Mouse (Mus musculus) neural tube, embryonic 12.5 days (tissue): ENCODE measurements around the gene Hip1. TPM values are rescaled to one million over a fixed set of nuclear protein-coding genes. Genes with fewer than 3 reads are reported as not detected.
A peak's percentile ranks its signal among the peaks of the same experiment; 100 is the strongest.
"Not testable (repeated sequence)": the region's sequence is repeated elsewhere in the genome, so short reads cannot be mapped to it uniquely, and the experiment has no call there.

Source experiments
- ATAC-seq: fragments of 200-750 bp; cut with Nextera tagmentation; 2 replicates; pipeline ENCODE4 v1.8.0; 2017; ENCODE audit warnings: low read depth, mild to moderate bottlenecking, moderate TSS enrichment, moderate library complexity; ENCODE audit not compliant: low FRiP score
- H3K27ac ChIP-seq: fragments of 300-500 bp; sonication (generic); 2 replicates; pipeline ENCODE4 v1.5.1; 2016
- H3K27me3 ChIP-seq: fragments of 300-500 bp; sonication (generic); replicated peaks from 2 replicates; pipeline ENCODE4 v1.6.1; 2016; ENCODE audit warnings: mild to moderate bottlenecking
- H3K36me3 ChIP-seq: fragments of 300-500 bp; sonication (generic); 2 replicates; pipeline ENCODE4 v1.6.1; 2016; ENCODE audit warnings: mild to moderate bottlenecking
- H3K4me1 ChIP-seq: fragments of 300-500 bp; sonication (generic); 2 replicates; pipeline ENCODE4 v1.6.1; 2016
- H3K4me2 ChIP-seq: fragments of 300-500 bp; sonication (generic); replicated peaks from 2 replicates; pipeline ENCODE4 v1.6.1; 2016; ENCODE audit warnings: mild to moderate bottlenecking
- H3K4me3 ChIP-seq: fragments of 300-500 bp; sonication (generic); 2 replicates; pipeline ENCODE4 v1.5.1; 2016
- H3K9ac ChIP-seq: fragments of 300-500 bp; sonication (generic); 2 replicates; pipeline ENCODE4 v1.6.1; 2016; ENCODE audit warnings: mild to moderate bottlenecking
- H3K9me3 ChIP-seq: fragments of 300-500 bp; sonication (generic); 2 replicates; pipeline ENCODE4 v1.6.1; 2016; ENCODE audit warnings: mild to moderate bottlenecking
- WGBS: fragments of 180-500 bp; shearing (Covaris S2); methylation state at CpG from one replicate; pipeline ENCODE4 v1.1.7; 2016; 5-methylcytosine and 5-hydroxymethylcytosine counted together
- polyA plus RNA-seq: library from polyadenylated mRNA; unstranded; fragments of >200 nt; fragmentation: Nextera tagmentation; extraction: Ambion mirVana; gene quantifications from 2 replicates; pipeline ENCODE4 v1.2.1, GENCODE M21; 2016

Gene Hip1
- polyA plus RNA-seq, 1 experiment from 2014 or later, result 60.0 TPM

DNA sequence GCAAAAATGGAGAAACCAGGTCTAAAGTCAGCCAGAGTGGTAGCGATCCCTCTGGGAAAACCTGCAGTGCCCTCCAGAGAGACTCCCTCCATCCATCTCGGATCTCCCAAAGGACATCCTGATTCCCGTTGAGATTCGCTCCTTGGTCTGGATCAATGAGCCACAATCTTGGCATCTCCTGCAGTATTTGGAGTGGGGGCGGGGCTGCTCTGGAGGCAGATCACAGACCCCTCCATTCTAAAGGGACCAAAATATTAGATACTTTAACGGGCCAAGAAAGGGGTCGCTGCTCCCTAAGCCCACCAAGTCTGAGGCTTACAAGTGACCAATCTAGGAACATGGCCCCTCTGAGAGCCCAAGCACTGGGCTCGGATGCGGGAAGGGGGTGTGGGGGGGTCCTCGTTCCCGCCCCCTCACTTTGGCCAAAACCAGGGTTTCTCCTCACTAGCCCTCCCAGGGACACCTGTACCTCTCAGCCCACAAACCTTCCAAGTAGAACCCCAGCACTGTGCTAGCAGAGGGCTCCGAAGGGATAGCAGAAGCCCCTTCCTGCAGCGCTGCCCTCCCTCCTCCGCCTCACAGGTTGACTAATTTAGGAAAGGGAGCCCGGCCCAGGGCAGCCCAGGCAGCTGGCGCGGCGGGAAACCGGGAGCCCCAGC lies 56.6 kb downstream of the Hip1 start:
- H3K36me3 ChIP-seq, result peaks cover 2% of the 10 kb centered on the region; the same call in 1 of the 2 replicates
- peaks cover 39% of the 10 kb centered on the region for H3K4me1 ChIP-seq
- no peaks in the 10 kb centered on the region for H3K27me3 ChIP-seq
- peak overlapping the region; percentile 86 for H3K27ac ChIP-seq
- peak overlapping the region; percentile 68 for H3K4me3 ChIP-seq
- peak overlapping the region; percentile 83 for H3K4me2 ChIP-seq
- peaks cover 4% of the 10 kb centered on the region; the same call in 1 of the 2 replicates for H3K9me3 ChIP-seq
- WGBS, result 1% methylated on average over 19 of the region's 19 CpGs
- ATAC-seq, result peak; percentile 46
- peak overlapping the region; percentile 70 for H3K9ac ChIP-seq

DNA sequence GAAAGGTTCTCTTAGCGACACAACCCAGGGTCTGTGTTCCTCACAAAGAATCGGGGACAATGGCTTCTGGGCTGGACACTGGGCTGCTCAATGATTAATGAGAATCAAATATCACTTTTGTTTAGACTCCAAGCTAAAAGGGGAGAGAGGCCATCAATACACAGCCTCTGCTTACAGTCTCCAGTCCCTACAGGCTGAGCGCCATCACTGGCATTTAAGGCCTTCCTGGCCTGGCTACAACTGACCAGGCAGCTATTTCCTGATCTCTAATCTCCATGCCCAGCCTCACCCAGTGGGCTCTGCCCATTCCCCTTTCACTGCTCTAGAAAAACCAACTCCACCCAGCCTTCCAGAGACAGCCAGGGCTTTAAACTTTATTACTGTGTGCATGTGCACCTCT lies 59.6 kb downstream of the Hip1 start:
- Histone ChIP-seq H3K4me3 (no peak overlapping the region), H3K4me1 (peaks cover 39% of the 10 kb centered on the region), H3K27ac (no peak overlapping the region), H3K27me3 (no peaks in the 10 kb centered on the region), H3K36me3 (peaks cover 20% of the 10 kb centered on the region), H3K9ac (no peak overlapping the region), H3K4me2 (no peak overlapping the region), H3K9me3 (peaks cover 4% of the 10 kb centered on the region; the same call in 1 of the 2 replicates)
- no peak for ATAC-seq
- 76% methylated on average over 3 of the region's 3 CpGs for WGBS

GRCm38 (mm10) chr5:135483865-135484264 lies 61.1 kb downstream of the Hip1 start:
- ATAC-seq, H3K4me2 ChIP-seq, H3K9ac ChIP-seq, H3K9me3 ChIP-seq, H3K4me3 ChIP-seq, H3K27ac ChIP-seq, H3K27me3 ChIP-seq: not testable (repeated sequence)
- WGBS, result 88% methylated on average over 6 of the region's 6 CpGs
- Histone ChIP-seq H3K4me1 (peaks cover 32% of the 10 kb centered on the region), H3K36me3 (peaks cover 20% of the 10 kb centered on the region)

GRCm38 (mm10) chr5:135478877-135479600 lies 65.9 kb downstream of the Hip1 start:
- Histone ChIP-seq H3K4me2 (no peak overlapping the region), H3K4me3 (no peak overlapping the region), H3K27ac (no peak overlapping the region), H3K27me3 (no peaks in the 10 kb centered on the region), H3K9ac (no peak overlapping the region), H3K9me3 (no peaks in the 10 kb centered on the region), H3K4me1 (no peaks in the 10 kb centered on the region), H3K36me3 (peaks cover 20% of the 10 kb centered on the region)
- 93% methylated on average over 12 of the region's 12 CpGs for WGBS
- no peak for ATAC-seq

DNA sequence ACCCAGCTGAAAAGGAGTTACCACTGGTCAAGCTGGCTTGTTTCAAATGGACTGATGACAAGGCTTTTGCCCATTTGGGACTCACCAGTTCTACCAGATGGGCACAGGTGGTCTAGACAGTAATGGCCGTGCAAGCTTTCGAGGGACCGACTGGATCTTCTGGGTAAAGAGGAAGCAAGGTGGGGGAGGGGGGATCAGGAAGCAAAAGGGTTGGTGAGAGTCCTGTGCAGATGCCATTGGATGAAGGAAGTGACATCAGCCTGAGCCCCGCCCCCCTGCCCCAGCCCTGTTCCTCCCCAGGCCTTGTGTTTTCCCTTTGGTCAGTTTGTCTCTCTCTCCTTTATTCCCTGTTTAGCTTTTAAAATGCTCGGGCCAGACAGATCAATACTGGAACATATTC lies 68.7 kb downstream of the Hip1 start:
- no peaks in the 10 kb centered on the region for H3K9me3 ChIP-seq
- 87% methylated on average over 5 of the region's 5 CpGs for WGBS
- no peak overlapping the region for H3K4me3 ChIP-seq
- H3K4me2 ChIP-seq, result no peak overlapping the region
- H3K9ac ChIP-seq, result no peak overlapping the region
- H3K4me1 ChIP-seq, result no peaks in the 10 kb centered on the region
- peaks cover 7% of the 10 kb centered on the region for H3K36me3 ChIP-seq
- H3K27ac ChIP-seq, result no peak overlapping the region
- ATAC-seq, result no peak
- no peaks in the 10 kb centered on the region for H3K27me3 ChIP-seq

DNA sequence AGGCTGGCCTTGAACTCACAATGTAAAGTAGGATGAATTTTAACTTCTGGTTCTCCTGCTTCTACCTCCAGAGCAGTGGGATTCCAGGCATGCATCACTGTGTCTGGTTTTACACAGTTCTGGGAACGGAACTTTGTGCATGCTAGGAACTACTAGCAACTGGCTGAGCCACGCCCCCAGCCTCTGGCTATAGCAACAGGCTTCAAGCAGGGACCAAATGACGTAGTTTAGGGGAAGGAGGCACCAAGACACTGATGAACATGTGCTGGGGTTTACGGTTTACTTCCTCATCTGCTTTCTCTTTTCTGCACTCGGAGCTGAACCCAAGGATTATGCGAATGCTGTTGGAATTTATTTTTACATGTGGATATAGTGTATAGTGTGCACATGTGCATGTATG lies 72.5 kb downstream of the Hip1 start:
- Histone ChIP-seq H3K4me1 (no peaks in the 10 kb centered on the region), H3K36me3 (peaks cover 8% of the 10 kb centered on the region; the same call in 1 of the 2 replicates), H3K9ac (no peak overlapping the region), H3K4me3 (no peak overlapping the region), H3K4me2 (no peak overlapping the region), H3K27me3 (no peaks in the 10 kb centered on the region), H3K27ac (no peak overlapping the region), H3K9me3 (no peaks in the 10 kb centered on the region)
- no peak for ATAC-seq
- WGBS, result 88% methylated on average over 6 of the region's 6 CpGs

DNA sequence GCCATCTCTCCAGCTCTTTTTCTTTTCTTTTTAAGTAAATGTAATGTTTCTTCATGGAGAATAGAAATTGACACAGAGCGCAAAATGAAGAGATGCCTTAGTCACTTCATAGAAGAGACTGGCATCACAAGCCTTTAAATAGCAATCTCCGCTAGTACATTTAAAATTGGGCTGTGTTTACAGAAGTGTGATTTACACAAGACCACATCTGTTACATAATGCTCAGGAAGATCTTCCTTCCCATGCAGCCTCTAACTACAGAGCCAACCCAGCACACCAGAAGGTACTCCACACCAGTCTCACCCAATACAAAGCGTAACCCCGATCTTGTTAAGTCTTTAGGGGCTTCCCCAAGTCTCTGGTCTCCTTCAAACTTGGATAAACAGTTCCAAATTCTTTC lies 73.2 kb downstream of the Hip1 start:
- peaks cover 13% of the 10 kb centered on the region for H3K36me3 ChIP-seq
- H3K27me3 ChIP-seq, result no peaks in the 10 kb centered on the region
- H3K4me1 ChIP-seq, result no peaks in the 10 kb centered on the region
- no peak overlapping the region for H3K4me3 ChIP-seq
- no peak for ATAC-seq
- 97% methylated on average over 4 of the region's 4 CpGs for WGBS
- no peaks in the 10 kb centered on the region for H3K9me3 ChIP-seq
- no peak overlapping the region for H3K9ac ChIP-seq
- H3K4me2 ChIP-seq, result no peak overlapping the region
- H3K27ac ChIP-seq, result no peak overlapping the region

GRCm38 (mm10) chr5:135468280-135468679 lies 76.6 kb downstream of the Hip1 start:
- peaks cover 10% of the 10 kb centered on the region for H3K36me3 ChIP-seq
- over 99% methylated on average over 6 of the region's 6 CpGs for WGBS

DNA sequence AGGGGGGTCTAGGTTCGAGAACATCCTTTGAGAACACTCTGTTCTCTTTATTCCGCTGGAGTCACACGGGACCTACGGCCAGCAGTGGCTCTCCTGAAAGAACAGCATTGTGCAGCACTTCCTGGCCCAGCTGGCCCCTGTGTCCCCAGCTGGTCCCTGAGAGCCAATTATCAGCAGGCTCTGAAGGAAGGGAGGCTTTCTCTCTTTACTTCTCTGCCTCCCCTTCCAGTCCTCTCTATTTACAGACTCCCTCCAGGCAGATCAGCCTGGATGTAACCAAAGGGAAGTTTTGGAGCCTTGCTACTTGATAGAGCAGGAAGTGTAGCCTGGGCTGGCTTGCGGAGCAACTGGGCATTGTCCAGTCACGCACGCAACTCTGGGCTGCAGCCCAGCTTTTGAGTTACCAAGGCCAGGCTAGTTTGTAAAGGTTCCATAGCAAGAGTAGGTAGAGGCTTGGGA lies 79.1 kb downstream of the Hip1 start:
- Histone ChIP-seq H3K9ac (no peak overlapping the region), H3K9me3 (no peaks in the 10 kb centered on the region), H3K27me3 (no peaks in the 10 kb centered on the region), H3K36me3 (peaks cover 10% of the 10 kb centered on the region), H3K4me3 (no peak overlapping the region), H3K27ac (peak overlapping the region; percentile 11; the same call in 1 of the 2 replicates), H3K4me2 (no peak overlapping the region), H3K4me1 (peaks cover 11% of the 10 kb centered on the region)
- peak; percentile 37; the same call in 1 of the 2 replicates for ATAC-seq
- 58% methylated on average over 7 of the region's 7 CpGs for WGBS

More at GRCm38 (mm10) chr5:135468280-135468679, 76.6 kb downstream of the Hip1 start:
- Histone ChIP-seq H3K4me3 (no peak overlapping the region), H3K9me3 (no peaks in the 10 kb centered on the region), H3K27me3 (no peaks in the 10 kb centered on the region), H3K4me2 (no peak overlapping the region), H3K9ac (no peak overlapping the region), H3K4me1 (peaks cover 11% of the 10 kb centered on the region), H3K27ac (no peak overlapping the region)
- no peak for ATAC-seq

GRCm38 (mm10) chr5:135463380-135463779 lies 81.5 kb downstream of the Hip1 start:
- Histone ChIP-seq H3K27me3 (no peaks in the 10 kb centered on the region), H3K27ac (no peak overlapping the region), H3K9ac (no peak overlapping the region), H3K9me3 (no peaks in the 10 kb centered on the region), H3K4me1 (peaks cover 17% of the 10 kb centered on the region), H3K4me3 (no peak overlapping the region), H3K4me2 (no peak overlapping the region), H3K36me3 (peaks cover 28% of the 10 kb centered on the region)
- WGBS, result 88% methylated on average over 8 of the region's 8 CpGs
- ATAC-seq, result no peak

DNA sequence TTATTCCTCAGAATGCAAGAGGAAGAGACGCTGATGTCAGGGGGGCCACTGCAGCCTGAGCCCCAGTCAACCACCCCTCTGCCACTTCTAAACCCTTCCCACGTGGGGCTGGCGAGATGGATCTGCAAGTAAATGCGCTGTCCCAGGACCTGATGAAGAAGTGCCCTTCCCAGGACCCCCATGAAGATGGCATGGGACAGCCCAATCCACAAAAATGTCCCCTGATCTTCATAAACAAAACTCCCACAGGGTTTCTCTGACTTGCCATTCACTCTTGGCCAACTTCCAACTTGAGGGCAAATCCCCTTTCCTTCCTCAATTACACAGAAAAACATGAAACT lies 84.1 kb downstream of the Hip1 start:
- Histone ChIP-seq H3K27me3 (no peaks in the 10 kb centered on the region), H3K9me3 (no peaks in the 10 kb centered on the region), H3K4me2 (0 out of 2 replicates have a peak overlapping the region, but pooled peaks have one; percentile 2), H3K27ac (no peak overlapping the region), H3K4me1 (peaks cover 10% of the 10 kb centered on the region), H3K4me3 (no peak overlapping the region), H3K36me3 (peaks cover 42% of the 10 kb centered on the region), H3K9ac (no peak overlapping the region)
- 68% methylated on average over 4 of the region's 4 CpGs for WGBS
- no peak; the same call in 1 of the 2 replicates for ATAC-seq

DNA sequence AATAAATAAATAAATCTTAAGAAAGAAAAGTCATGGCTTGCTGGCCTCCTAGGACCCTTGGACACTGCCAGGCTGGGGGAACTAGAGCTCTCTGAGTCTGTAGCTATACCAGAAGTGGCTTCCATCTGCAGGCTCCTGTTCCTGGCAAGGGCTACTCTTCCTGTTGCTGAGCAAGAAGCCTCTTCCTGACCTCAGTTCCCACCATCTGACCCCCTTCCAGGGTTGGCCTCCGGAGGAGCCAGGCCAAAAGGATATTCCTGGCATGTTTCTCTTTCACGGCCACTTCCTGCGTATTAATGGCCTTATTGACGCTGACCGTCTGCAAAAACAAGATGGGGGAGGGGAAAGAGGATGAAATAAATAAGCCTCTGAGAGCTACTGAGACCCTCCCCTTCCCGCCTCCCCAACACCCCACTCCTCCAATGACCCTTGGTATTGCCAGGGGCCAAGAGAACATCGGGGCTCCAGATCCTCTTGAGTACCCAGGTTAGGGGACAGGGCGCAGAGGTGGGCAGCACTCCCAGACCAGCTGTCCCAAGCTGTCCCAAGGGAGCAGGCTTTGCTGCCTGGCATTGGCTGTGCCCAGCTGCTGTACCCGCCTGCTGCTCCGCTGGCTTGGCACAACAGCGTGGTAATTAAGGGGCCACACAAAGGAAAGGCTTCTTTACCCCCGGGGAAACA lies 84.6 kb downstream of the Hip1 start:
- peak; percentile 71 for ATAC-seq
- WGBS, result 58% methylated on average over 12 of the region's 12 CpGs
- Histone ChIP-seq H3K9ac (no peak overlapping the region), H3K4me1 (peaks cover 6% of the 10 kb centered on the region), H3K9me3 (no peaks in the 10 kb centered on the region), H3K36me3 (peaks cover 46% of the 10 kb centered on the region), H3K27me3 (no peaks in the 10 kb centered on the region), H3K4me3 (no peak overlapping the region), H3K27ac (0 out of 2 replicates have a peak overlapping the region, but pooled peaks have one; percentile 15), H3K4me2 (0 out of 2 replicates have a peak overlapping the region, but pooled peaks have one; percentile 2)
